Mouse (Mus musculus): Measurements from ENCODE around the gene Rasgrf1. TPM values are rescaled to one million over a fixed set of nuclear protein-coding genes. Genes with fewer than 3 reads are reported as not detected.
A peak's percentile ranks its signal among the peaks of the same experiment; 100 is the strongest.

Gene Rasgrf1
- not detected in 2 replicates for total RNA-seq (2015)
- total RNA-seq (2017) = not detected in 2 replicates

DNA sequence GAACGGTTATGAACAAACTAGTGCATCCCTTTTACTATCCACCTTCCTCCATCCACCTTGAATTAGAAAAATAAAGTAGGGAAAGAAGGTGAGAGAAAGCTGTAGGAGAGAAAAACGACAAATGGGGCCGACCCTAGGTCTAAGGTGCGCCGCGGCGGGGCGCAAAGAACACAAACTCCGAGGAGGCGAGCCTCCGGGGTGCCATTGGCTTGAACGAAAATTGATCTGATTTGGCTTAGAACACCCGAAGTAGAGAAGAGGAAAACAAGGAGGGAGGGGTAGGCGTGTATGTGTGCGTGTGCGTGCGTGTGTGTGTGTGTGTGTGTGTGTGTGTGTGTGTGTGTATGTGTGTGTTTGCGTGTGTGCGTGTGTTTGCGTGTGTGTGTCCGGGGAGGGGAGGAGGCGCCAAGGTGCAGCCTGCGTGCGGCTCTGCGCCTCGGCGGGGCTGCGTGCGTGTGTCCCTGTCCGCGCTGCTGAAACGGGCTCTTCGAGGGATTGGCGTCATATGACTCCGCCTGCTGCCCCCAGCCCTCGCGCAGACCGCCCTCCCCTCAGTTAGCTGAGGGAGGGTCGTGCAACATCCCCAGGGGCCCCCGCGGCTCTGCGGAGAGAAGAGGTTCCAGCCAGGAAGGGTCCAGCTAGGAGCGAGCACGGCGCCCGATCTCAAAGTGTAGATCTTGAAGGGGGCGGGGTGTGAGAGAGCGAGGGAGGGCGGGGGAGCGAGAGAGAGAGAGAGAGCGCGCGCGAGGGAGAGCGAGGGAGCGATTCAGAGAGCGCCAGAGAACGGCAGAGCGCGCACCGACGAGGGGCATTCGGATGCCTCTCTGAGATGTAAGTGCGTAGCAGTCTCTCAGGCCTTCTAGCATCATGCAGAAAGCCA lies at the start of gene Rasgrf1:
TSS of gene Rasgrf1 (plus strand) at position 778 of the 880 bp plus-strand sequence.
- no peak for ATAC-seq (ENCODE audit: poor library complexity, severe bottlenecking)

DNA sequence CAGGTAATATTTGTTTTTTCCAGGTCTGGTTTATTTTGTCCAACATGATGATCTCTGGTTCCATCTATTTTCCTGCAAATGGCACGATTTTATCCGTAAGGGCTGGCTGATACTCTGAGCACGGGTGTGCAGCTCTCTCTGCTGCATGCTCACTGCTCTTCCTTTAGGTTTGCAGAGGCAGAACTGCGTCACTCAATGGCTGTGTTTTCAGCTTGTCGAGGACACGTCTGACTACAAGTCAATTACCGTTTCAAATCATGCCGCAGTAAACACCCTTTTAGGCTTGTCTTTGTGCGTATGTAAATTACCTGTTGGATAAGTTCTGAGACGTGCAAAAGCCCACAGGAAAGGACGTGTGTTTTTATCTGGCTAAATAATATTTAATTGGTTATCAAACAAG lies 49.6 kb upstream of the Rasgrf1 start:
- no peak for ATAC-seq (ENCODE audit: poor library complexity, severe bottlenecking)

DNA sequence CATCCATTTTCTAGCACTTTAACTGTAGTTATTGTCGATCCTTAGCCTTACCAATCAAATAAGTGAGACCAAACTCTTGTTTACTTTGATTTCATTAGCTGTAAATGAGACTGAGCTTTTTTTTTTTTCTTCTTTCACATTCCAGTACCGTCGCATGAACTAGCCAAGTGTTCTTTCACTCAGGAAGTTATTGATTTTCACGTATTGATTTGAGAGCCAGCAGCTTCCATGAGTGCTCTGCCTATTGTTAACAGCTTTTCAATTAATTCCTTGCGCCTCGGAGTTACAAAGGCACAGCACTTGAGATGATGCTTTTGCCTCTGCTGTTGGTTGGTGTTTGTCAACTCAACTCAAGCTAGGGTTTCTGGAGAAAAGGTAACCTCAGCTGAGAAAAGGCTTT lies 49.1 kb upstream of the Rasgrf1 start:
- no peak for ATAC-seq (ENCODE audit: poor library complexity, severe bottlenecking)

DNA sequence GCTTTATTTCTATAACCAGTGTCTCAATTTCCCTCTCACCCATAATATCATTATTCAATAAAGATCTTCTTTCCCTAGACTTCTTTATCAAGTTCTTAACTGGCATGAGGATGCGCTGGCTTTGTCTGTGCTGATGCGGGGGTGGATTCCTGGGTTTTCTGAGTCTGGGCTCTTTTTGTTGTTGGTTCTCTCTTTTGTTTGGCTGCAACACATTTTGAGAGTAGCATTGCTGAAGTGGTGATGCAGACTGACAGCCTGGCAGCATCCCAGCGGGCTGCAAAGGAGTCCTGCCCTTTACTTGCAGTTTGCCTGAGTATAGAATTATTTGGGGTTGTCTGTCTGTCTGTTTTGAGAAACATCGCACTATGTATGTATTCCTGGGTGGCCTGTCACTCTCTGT lies 42.6 kb upstream of the Rasgrf1 start:
- ATAC-seq (ENCODE audit: poor library complexity, severe bottlenecking) = no peak

DNA sequence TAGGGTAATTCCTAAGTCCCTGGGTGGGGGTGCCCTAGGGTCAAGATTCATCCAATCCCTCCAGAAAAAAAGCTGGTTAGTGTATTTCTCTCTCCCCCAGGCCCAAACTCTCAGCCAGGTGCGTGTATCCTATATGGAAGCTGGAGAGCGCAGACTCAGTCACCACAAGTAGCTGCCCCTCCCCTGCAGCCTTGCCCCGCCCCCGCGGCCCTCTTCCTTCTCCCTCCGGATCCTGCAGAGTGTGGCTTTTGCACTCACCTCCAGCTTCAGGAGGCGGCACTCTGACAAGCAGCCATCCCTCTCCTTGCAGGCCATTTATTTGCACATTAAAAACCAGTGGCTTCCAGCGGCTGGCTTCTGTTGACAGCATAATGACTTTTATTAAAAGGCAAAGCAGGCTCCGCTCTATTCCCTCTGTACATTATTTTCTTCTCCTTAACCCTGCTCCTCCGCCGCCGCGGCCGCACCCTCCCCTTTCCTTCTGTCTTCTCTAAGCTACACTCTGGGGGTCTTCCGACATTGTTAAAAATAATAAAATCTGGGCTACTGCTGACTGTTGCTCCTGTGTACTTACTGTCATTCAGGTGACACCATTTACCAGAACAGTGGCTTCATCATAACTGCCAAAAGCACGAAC lies 41.5 kb upstream of the Rasgrf1 start:
- no peak for ATAC-seq (ENCODE audit: poor library complexity, severe bottlenecking)

DNA sequence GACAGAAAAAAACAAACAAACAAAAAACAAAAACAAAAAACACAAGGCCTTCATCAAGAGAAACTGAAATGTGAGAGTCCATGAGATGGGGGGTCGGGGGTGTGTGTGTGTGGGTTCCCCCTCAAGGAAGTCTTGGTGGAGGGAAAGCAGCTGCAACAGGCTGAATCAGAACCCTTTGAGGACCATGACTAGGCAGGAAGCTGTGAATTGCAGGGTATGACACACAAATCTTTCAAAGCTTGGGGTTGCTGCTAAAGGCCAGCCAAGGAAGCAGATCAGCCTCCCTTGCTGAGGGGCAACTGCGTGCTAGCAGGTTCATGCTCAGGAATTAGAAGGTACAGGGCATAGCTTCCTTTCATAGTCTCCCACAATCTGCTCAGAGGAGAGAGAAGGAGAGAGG lies 40.1 kb upstream of the Rasgrf1 start:
- ATAC-seq (ENCODE audit: poor library complexity, severe bottlenecking) = no peak

DNA sequence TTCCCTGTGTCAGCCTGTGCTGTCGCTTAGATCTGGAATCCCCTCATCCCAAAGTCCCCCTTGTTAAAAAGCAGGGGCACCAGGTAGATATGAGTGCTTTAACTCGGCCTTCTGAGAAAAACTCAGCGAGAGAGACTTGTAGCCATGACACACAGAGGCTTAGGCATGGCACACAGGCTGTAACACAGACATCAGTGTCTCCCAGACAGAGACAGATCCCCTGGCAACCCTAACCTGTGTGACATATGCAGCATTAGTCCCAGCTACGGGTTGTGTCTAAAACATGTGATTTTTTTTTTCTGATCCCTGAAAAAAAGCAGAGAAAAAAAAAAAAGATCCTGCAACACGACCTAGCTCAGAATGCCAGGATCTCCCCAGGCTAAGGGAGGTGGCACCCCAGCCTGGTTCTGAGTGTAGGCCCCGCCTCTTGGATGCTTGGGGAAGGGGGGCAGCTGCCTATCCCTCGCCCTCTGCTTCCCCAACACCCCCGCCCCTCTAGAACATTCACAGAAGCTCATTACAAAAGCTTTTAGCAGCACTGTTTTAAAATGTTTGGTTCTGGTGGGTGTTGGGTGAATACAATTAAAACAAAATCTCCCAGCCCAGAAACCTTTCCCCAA lies 39.1 kb upstream of the Rasgrf1 start:
- no peak for ATAC-seq (ENCODE audit: poor library complexity, severe bottlenecking)

DNA sequence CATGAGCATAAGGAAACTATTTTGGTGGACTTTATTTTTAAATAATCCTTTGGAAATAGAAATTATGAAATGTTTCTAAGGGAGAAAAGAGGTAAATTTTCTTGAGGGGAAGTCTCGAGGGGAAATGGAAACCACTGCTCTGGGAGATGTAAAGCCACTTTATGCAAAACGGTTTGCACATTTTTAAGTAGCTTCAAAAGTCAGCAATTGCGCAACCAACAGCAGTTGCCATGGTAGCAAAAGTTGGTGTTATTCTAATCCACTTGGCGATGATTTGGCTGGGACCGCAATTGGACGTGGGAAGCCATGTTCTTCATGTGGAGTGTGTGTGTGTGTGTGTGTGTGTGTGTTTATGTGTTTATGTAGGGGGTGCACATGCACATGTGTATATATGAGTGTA lies 37.6 kb upstream of the Rasgrf1 start:
- peak; percentile 79 for ATAC-seq (ENCODE audit: poor library complexity, severe bottlenecking)

DNA sequence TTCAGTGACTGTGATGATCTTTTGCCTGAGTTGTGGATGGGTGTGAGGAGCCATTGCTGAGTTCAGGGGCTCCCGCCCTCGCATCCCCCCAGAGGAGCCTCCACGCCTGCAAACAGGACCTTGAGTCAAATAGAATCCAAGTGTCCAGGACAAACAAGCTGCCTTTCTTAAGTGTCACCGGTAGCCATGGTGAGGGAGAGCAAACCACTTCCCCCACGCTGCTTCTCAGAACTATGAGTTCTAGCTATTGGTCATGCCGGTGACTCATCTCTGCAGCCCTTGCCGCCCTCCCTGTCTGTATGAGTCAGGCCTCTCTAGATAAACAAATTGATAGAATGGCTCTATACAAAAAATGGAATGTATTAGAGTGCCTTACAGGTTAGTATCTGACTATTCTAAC lies 35.3 kb upstream of the Rasgrf1 start:
- peak; percentile 92 for ATAC-seq (ENCODE audit: poor library complexity, severe bottlenecking)

DNA sequence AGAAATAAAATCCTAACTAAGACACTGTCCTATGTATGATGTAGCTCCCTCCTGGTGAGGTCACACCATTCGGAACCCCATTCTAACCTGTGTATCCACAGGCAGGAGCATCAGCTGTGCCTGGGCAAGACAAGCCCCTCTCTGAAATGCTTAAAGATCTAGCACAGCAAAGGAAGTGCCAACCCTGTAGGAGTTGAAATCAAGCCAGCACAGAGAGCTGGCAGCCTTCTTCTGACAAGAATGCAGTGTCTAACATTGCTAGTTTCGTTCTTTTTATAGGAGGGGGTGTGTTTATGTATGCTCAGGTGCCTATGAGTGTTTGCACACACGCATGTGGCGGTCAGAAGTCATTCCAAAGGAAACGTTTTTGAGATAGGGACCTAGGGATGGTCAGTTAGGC lies 34.2 kb upstream of the Rasgrf1 start:
- ATAC-seq (ENCODE audit: poor library complexity, severe bottlenecking) = no peak

DNA sequence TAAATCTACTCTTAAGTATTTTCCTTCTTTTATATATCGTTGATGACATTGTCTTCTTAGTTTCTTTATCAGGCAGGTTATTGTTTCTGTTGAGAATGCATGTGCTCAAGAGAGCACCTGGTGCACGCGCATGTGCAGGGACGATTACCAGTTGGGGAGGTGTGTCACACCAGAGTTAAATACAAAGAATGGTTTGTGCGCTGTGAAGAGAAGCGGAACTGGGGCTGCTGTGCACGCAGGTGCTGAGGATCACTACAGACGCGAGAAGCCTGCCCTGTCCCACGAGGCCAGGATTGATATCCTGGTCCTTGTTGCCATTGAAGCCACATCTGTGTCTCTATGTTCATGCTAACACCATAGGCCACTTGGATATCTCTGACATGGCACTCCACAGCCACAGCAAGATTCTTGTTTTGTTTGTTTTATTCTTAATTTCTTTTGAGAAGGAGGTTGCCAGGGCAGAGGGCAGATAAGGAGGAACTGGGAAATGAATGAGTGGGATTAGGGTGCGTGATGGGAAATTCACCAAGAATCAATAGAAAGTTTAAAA lies 31.2 kb upstream of the Rasgrf1 start:
- ATAC-seq (ENCODE audit: poor library complexity, severe bottlenecking) = no peak

DNA sequence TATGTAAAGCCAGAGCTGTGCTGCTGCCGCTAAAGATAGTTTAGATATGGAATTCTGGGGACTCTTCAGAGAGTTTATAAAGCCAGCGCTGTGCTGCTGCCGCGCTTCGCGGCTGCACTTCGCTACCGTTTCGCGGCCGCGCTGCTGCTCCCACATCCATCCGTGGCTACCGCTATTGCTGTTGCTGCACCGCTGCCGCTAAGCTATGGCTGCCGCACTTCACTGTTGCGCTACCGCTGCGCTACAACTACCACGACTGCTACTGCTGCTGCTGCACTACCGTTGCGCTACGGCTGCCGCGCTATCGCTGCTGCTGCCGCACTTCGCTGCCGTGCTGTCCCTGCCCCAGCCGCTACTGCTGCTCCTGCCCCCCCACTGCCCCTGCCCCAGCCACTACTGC lies 30.1 kb upstream of the Rasgrf1 start:
- peak; percentile 60 for ATAC-seq (ENCODE audit: poor library complexity, severe bottlenecking)

DNA sequence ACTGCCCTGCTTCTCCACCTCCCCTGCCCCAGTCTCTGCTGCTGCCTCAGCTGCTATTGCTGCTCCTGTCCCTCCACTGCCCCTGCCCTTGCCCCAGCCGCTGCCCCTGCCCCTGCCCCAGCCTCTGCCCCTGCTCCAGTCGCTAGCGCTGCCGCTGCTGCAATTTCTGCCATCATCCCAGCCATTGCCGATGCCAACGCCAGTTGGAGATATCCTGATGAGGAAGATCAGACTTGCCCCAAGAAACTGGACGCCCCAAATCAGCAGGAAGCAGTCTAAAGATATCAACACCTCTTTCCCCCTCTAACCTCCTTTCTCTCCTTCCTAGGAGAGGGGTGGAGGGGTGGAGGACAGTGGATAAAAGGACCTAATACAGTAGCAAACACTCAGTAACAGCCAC lies 28.2 kb upstream of the Rasgrf1 start:
- ATAC-seq (ENCODE audit: poor library complexity, severe bottlenecking) = no peak

DNA sequence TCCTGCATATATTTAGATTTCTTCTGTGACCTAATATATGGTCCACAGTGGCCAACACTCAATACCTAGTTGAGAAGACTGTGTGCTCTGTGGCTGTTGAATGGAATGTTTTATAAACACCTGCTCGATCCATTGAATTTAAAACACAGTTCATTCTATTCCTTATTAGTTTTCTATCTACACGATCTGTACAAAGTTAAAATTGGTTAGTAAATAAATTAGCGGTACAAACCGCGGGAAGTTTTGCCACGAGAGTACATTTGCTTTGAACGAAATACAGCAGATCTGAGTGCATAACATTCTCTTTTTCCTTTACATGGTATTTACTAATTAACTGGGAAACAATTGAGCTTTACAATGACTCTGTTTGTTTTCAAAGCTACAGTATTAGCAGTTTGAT lies 27.1 kb upstream of the Rasgrf1 start:
- no peak for ATAC-seq (ENCODE audit: poor library complexity, severe bottlenecking)

DNA sequence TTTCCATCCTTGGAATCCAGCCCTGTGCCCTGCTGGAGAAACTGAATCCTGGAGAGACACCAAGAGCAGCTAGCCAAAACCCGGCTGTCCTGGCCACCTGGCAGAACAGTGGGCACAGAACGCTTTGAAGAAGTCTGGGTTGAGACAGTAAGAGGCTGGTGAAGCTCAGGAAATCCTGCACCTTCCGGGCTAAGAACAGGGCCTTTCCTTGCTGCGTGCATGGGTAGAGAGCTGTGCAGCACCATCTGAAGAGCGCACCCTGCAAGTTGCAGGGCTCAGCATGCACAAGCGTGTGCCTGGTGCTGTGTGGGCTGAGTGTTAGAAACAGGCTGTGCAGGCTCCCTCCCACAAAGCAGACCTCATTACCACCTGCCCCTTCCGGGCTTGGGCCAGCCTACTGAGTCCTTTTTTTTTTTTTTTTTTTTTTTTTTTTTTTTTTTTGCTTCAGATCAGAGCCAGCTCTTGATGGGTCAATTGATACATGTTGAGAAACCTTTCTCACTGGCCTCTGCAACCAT lies 23.9 kb upstream of the Rasgrf1 start:
- no peak for ATAC-seq (ENCODE audit: poor library complexity, severe bottlenecking)

DNA sequence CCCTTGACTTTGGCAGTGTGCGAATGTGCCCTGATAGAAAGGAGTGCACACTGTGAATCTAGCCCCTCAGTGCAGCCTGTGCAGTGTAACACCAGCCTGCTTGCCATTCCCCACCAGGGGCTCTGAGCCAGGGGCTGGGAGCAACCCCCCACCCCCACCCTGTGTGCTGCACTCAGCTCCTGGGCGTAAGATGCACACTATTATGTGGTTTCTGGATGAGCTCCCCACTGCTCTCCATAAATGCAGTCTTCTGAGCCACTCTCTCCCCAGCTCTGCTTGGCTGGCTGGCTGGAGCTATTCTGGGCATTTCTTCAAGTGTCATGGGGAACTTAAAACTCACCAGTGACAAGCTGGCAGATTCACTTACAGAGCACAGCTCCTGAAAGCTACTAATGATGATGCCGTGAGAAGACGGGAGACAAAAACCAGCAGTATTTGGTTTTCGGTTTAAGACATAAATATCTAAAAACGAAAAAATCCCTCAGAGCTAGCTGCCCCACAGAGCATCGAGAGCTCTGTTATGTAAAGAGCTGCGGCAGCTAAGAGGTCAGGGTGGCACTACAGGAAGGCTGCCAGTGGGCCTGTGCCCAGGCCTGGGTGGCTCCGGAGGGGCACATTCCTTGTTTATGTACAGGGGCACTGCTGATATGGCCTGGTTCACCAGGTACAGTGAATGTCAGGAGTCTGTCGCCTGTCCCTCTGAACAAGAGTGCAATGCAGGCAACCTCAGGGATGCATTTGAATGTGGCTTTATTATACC lies 18.0 kb upstream of the Rasgrf1 start:
- ATAC-seq (ENCODE audit: poor library complexity, severe bottlenecking) = no peak

DNA sequence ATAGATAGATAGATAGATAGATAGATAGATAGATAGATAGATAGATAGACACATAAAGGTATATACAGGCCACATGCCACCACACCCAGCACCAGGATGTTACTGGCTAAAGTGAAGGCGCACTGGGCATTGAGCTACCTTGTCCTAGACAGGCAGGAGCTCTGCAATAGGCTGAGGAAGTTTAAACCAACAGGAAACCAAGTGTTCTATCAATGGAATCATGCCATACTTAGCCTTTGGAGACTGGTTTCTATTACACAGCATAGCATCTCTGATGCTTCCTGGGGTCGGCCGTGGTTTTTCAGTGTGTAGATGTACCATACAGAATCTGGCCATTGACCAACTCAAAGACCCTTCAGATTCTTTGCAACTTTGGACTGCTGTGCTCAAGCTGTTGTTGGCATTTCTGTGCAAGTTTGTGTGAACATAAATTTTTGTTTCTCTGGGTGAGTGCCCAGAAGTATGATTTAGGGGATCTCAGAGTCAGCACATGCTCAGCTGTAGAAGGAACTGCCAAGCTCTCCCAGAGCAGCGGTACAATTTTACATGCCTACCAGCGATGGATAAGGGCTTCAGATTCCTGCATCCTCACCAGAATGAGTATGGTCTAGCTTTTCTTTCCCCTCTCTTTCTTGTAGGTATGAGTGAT lies 17.0 kb upstream of the Rasgrf1 start:
- ATAC-seq (ENCODE audit: poor library complexity, severe bottlenecking) = no peak

DNA sequence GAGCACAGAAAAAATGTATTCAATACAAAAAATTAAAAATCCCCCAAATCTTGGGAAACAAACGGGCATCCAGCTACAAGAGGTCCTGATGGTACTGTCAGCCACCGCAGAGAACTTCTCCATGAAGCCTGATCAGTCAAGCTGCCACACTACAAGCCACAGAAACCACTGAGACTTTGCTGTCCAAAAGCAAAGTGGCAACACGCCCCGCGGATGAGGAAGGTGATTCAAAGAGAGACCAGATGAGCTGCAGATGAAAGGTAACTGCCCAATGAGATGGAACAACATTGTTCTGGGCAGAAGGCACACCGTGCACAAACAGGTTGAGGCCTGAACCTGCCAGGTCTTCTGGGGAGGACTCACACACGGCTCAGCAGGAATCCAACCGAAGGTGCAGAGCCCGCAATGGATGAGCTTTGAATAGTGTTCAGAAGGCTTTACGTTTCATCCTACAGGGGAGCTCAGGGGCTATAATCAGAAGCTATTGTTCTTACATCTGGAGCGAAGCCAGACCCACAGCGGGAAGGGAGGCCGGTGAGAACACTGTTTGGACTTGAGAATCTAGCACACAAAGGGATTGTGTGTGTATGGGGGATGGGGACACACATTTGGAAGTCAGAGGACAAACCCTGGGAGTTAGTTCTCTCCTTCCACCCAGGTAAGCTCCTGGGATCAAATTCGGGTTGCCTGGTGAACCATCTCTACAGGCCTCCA lies 9.4 kb upstream of the Rasgrf1 start:
- ATAC-seq (ENCODE audit: poor library complexity, severe bottlenecking) = no peak

DNA sequence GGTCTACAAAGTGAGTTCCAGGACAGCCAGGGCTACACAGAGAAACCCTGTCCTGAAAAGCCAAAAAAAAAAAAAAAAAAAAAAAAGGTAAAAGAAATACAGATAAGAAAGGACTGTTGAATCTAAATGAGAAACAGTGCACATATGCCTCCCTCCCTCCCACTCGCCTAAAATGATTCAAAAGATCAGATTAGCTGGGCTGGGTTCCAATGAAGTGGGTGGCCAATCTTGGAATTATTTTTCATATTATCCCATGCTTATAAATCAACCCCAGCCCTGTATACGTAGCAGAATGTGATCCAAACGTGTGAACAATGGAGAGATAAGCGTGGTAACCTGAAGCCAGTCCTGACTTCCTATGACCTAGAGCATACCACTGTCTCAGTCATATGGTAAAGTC lies 8.5 kb upstream of the Rasgrf1 start:
- ATAC-seq (ENCODE audit: poor library complexity, severe bottlenecking) = no peak

DNA sequence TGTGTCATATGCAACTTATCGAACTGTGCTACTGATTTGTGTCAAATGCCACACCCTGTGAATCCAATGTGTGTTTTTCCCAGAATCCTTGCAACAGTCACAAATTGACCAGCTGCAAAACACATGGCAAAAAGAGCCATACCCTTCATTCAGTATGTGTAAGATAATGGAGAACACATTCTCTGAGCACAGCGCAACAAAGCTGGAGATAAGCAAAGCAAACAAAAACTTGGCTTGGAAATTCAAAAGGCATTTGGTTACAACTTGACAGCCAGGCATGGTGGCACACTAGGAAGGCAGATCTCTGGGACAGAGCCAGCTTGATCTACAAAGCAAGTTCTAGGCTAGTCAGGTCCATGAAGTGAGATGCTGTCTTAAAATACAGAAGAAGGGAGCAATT lies 6.9 kb upstream of the Rasgrf1 start:
- ATAC-seq (ENCODE audit: poor library complexity, severe bottlenecking) = no peak
